8 mouse cellular contexts compared by ENCODE assay signal in the genomic region with DNA sequence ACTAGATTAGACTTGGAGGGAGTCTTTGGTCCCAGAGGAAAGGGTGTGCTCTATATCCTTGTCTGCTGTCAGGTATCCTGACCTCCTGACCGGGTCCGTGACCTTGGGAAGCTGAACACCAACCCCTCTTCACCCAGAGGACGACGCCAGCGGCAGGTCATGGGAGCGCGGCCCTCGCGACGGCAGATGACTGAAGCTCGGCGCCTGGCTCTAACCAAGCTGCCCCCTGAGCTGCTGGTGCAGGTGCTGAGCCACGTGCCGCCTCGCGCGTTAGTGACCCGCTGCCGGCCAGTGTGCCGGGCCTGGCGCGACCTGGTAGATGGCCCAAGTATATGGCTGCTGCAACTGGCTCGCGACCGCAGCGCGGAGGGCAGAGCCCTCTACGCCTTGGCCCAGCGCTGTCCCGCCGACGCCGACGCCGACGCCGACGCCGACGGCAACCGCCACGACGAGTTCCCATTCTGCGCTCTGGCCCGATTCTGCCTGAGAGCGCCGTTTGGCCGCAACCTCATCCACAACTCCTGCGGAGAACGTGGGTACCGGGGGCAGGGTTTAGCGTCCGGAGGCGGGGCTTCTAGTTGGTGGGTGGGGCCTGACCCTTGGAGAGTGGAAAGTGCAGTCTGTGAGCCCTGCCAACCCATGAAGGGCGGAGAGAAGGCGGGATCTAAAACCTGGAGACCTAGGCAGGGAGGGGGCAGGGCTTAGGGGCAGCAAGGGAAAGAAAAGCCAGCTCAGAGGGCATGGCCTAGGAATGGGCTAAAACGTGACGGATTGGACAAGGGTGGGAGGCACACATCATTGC. TPM values are rescaled to one million over a fixed set of nuclear protein-coding genes. Genes with fewer than 3 reads are reported as not detected.
DNase-seq lines count a peak whose midpoint lies in the region; ATAC-seq and TF ChIP-seq lines count a peak whose summit lies in the region.

No protein-coding gene starts in this region.

- H3K36me3 ChIP-seq in E14TG2a.4 (ENCODE audit: insufficient read depth, low read length), result peaks cover 15% of the 10 kb centered on the region
- H3K36me3 ChIP-seq in embryonic facial prominence, embryonic 14.5 days (ENCODE audit: control insufficient read depth, insufficient read depth, low read length), result peaks cover 35% of the 10 kb centered on the region
- peaks cover 34% of the 10 kb centered on the region for H3K36me3 ChIP-seq in heart, embryonic 12.5 days
- H3K36me3 ChIP-seq in lung, embryonic 15.5 days, result peaks cover 24% of the 10 kb centered on the region; the same call in 1 of the 2 replicates

- DNase-seq in brain, embryonic 14.5 days (ENCODE audit: low read depth), result peak; percentile 84
- DNase-seq in embryonic facial prominence, embryonic 14.5 days (ENCODE audit: low spot score), result peak; percentile 88
- DNase-seq in kidney, adult 9 months, result peak; percentile 95
- DNase-seq in thymus, postnatal 36 days, result peak; percentile 76 to 81

- TF ChIP-seq CTCF in E14TG2a.4 (conservative IDR thresholded peaks at IDR 0.05; ENCODE audit: low read length), result no peak
- TF ChIP-seq CTCF in brain, embryonic 14.5 days (IDR thresholded peaks at IDR 0.05; ENCODE audit: borderline replicate concordance, extremely low read depth, insufficient read depth, insufficient read length), result no peak
- no peak for TF ChIP-seq CTCF in olfactory bulb, adult 2 months (IDR thresholded peaks at IDR 0.05; ENCODE audit: insufficient read depth, low read depth, low read length)

- H3K4me3 ChIP-seq in E14TG2a.4 (replicated peaks; ENCODE audit: low read length), result peak overlapping the region; percentile 81
- peak overlapping the region; percentile 45 for H3K4me3 ChIP-seq in embryonic facial prominence, embryonic 14.5 days (ENCODE audit: low read depth, low read length)
- H3K4me3 ChIP-seq in heart, embryonic 12.5 days, result peak overlapping the region; percentile 51
- H3K4me3 ChIP-seq in lung, embryonic 15.5 days, result peak overlapping the region; percentile 38
- peak overlapping the region; percentile 44 for H3K4me3 ChIP-seq in olfactory bulb, adult 2 months (ENCODE audit: insufficient read depth, low read depth, low read length)

- peaks cover 54% of the 10 kb centered on the region for H3K4me1 ChIP-seq in E14TG2a.4 (replicated peaks; ENCODE audit: low read depth, low read length)
- 0 out of 2 replicates have a peak, but pooled peaks cover 5% of the 10 kb centered on the region for H3K4me1 ChIP-seq in embryonic facial prominence, embryonic 14.5 days (ENCODE audit: control insufficient read depth, insufficient read depth, low read length)
- H3K4me1 ChIP-seq in heart, embryonic 12.5 days (replicated peaks), result peaks cover 9% of the 10 kb centered on the region
- peaks cover 17% of the 10 kb centered on the region for H3K4me1 ChIP-seq in lung, embryonic 15.5 days
- H3K4me1 ChIP-seq in olfactory bulb, adult 2 months (ENCODE audit: control insufficient read depth, insufficient read depth, low read length), result peaks cover 14% of the 10 kb centered on the region

- no peaks in the 10 kb centered on the region for H3K27me3 ChIP-seq in E14TG2a.4 (ENCODE audit: insufficient read depth, low read length)
- no peaks in the 10 kb centered on the region for H3K27me3 ChIP-seq in embryonic facial prominence, embryonic 14.5 days (replicated peaks; ENCODE audit: control insufficient read depth, insufficient read depth, low read length)
- no peaks in the 10 kb centered on the region for H3K27me3 ChIP-seq in heart, embryonic 12.5 days (replicated peaks)
- H3K27me3 ChIP-seq in lung, embryonic 15.5 days, result no peaks in the 10 kb centered on the region

- 3% methylated on average over 45 of the region's 58 CpGs for WGBS in embryonic facial prominence, embryonic 14.5 days
- WGBS in heart, embryonic 12.5 days, result 2% methylated on average over 58 of the region's 58 CpGs
- WGBS in lung, embryonic 15.5 days, result 4% methylated on average over 53 of the region's 58 CpGs
- 5% methylated on average over 58 of the region's 58 CpGs for WGBS in olfactory bulb, adult 2 months

- peaks cover 8% of the 10 kb centered on the region for H3K9me3 ChIP-seq in E14TG2a.4 (ENCODE audit: low read length)
- peaks cover 5% of the 10 kb centered on the region for H3K9me3 ChIP-seq in embryonic facial prominence, embryonic 14.5 days (ENCODE audit: control insufficient read depth, low read length)
- peaks cover 9% of the 10 kb centered on the region for H3K9me3 ChIP-seq in heart, embryonic 12.5 days (replicated peaks)
- no peaks in the 10 kb centered on the region for H3K9me3 ChIP-seq in lung, embryonic 15.5 days

- TF ChIP-seq POLR2A in brain, embryonic 14.5 days (IDR thresholded peaks at IDR 0.05; ENCODE audit: borderline replicate concordance, extremely low read depth, insufficient read depth, insufficient read length, poor library complexity, severe bottlenecking), result no peak
- 0 out of 2 replicates have a peak, but pooled peaks have one; percentile 20 for TF ChIP-seq POLR2A in olfactory bulb, adult 2 months (IDR thresholded peaks at IDR 0.05; ENCODE audit: insufficient read depth, low read depth, low read length)

- H3K27ac ChIP-seq in embryonic facial prominence, embryonic 14.5 days (replicated peaks; ENCODE audit: low read depth, low read length), result no peak overlapping the region
- H3K27ac ChIP-seq in heart, embryonic 12.5 days (ENCODE audit: poor library complexity, severe bottlenecking), result no peak overlapping the region
- H3K27ac ChIP-seq in lung, embryonic 15.5 days, result no peak overlapping the region
- no peak overlapping the region for H3K27ac ChIP-seq in olfactory bulb, adult 2 months (ENCODE audit: insufficient read depth, low read depth, low read length)

- peak overlapping the region; percentile 74 for H3K4me2 ChIP-seq in embryonic facial prominence, embryonic 14.5 days (ENCODE audit: low read depth, low read length)
- H3K4me2 ChIP-seq in heart, embryonic 12.5 days, result peak overlapping the region; percentile 81
- H3K4me2 ChIP-seq in lung, embryonic 15.5 days, result peak overlapping the region; percentile 65

- ATAC-seq in embryonic facial prominence, embryonic 14.5 days (ENCODE audit: low read depth), result peak; percentile 88
- peak; percentile 88 for ATAC-seq in heart, embryonic 12.5 days (ENCODE audit: insufficient number of reproducible peaks, low FRiP score)
- peak; percentile 85 for ATAC-seq in lung, embryonic 15.5 days (ENCODE audit: borderline replicate concordance, extremely low read depth, low FRiP score, low TSS enrichment)

- H3K9ac ChIP-seq in embryonic facial prominence, embryonic 14.5 days (ENCODE audit: low read depth, low read length), result peak overlapping the region; percentile 59
- peak overlapping the region; percentile 57 for H3K9ac ChIP-seq in heart, embryonic 12.5 days
- peak overlapping the region; percentile 20 for H3K9ac ChIP-seq in lung, embryonic 15.5 days

RNA-seq across cellular contexts. Expression of a gene that starts 9.1 kb away (rescaled TPM):
- polyA plus RNA-seq in brain, embryonic 14.5 days (2012; rRNA removed), result 68.0 and 91.1 TPM in 2 replicates
- 119 and 120 TPM in 2 replicates for polyA plus RNA-seq in embryonic facial prominence, embryonic 14.5 days (2014; fragmentation: Nextera tagmentation; extraction: Ambion mirVana)
- 116 TPM in 2 replicates for polyA plus RNA-seq in heart, embryonic 12.5 days (2016; fragmentation: Nextera tagmentation; extraction: Ambion mirVana)
- polyA plus RNA-seq in lung, embryonic 15.5 days (2015; fragmentation: Nextera tagmentation; extraction: Ambion mirVana), result 116 and 124 TPM in 2 replicates
- polyA plus RNA-seq in olfactory bulb, adult 2 months (2012; ENCODE audit: insufficient read depth, insufficient read length, low replicate concordance, missing spikeins), result not detected in 2 replicates

RNA-seq across cellular contexts. Expression of a gene that starts 9.2 kb away (rescaled TPM):
- 22.5 and 27.4 TPM in 2 replicates for polyA plus RNA-seq in brain, embryonic 14.5 days (2012; rRNA removed)
- 20.5 and 22.9 TPM in 2 replicates for polyA plus RNA-seq in embryonic facial prominence, embryonic 14.5 days (2014; fragmentation: Nextera tagmentation; extraction: Ambion mirVana)
- polyA plus RNA-seq in heart, embryonic 12.5 days (2016; fragmentation: Nextera tagmentation; extraction: Ambion mirVana), result 23.2 and 27.3 TPM in 2 replicates
- 27.2 and 27.7 TPM in 2 replicates for polyA plus RNA-seq in lung, embryonic 15.5 days (2015; fragmentation: Nextera tagmentation; extraction: Ambion mirVana)
- not detected in 2 replicates for polyA plus RNA-seq in olfactory bulb, adult 2 months (2012; ENCODE audit: insufficient read depth, insufficient read length, low replicate concordance, missing spikeins)

RNA-seq across cellular contexts. Expression of a gene that starts 15.9 kb away (rescaled TPM):
- polyA plus RNA-seq in brain, embryonic 14.5 days (2012; rRNA removed), result 3.3 and 4.1 TPM in 2 replicates
- polyA plus RNA-seq in embryonic facial prominence, embryonic 14.5 days (2014; fragmentation: Nextera tagmentation; extraction: Ambion mirVana), result 27.8 and 29.0 TPM in 2 replicates
- 9.9 and 10.4 TPM in 2 replicates for polyA plus RNA-seq in heart, embryonic 12.5 days (2016; fragmentation: Nextera tagmentation; extraction: Ambion mirVana)
- 15.6 and 16.3 TPM in 2 replicates for polyA plus RNA-seq in lung, embryonic 15.5 days (2015; fragmentation: Nextera tagmentation; extraction: Ambion mirVana)
- not detected in 2 replicates for polyA plus RNA-seq in olfactory bulb, adult 2 months (2012; ENCODE audit: insufficient read depth, insufficient read length, low replicate concordance, missing spikeins)

RNA-seq across cellular contexts. Expression of a gene that starts 23.4 kb away (rescaled TPM):
- polyA plus RNA-seq in brain, embryonic 14.5 days (2012; rRNA removed), result 0.33 TPM in 1 of 2 replicates, not detected in the other
- polyA plus RNA-seq in embryonic facial prominence, embryonic 14.5 days (2014; fragmentation: Nextera tagmentation; extraction: Ambion mirVana), result 3.8 and 12.7 TPM in 2 replicates
- polyA plus RNA-seq in heart, embryonic 12.5 days (2016; fragmentation: Nextera tagmentation; extraction: Ambion mirVana), result not detected in 2 replicates
- not detected in 2 replicates for polyA plus RNA-seq in lung, embryonic 15.5 days (2015; fragmentation: Nextera tagmentation; extraction: Ambion mirVana)
- not detected in 2 replicates for polyA plus RNA-seq in olfactory bulb, adult 2 months (2012; ENCODE audit: insufficient read depth, insufficient read length, low replicate concordance, missing spikeins)

RNA-seq across cellular contexts. Expression of a gene that starts 34.0 kb away (rescaled TPM):
- 119 and 125 TPM in 2 replicates for polyA plus RNA-seq in brain, embryonic 14.5 days (2012; rRNA removed)
- polyA plus RNA-seq in embryonic facial prominence, embryonic 14.5 days (2014; fragmentation: Nextera tagmentation; extraction: Ambion mirVana), result 76.8 and 79.3 TPM in 2 replicates
- 46.6 and 49.0 TPM in 2 replicates for polyA plus RNA-seq in heart, embryonic 12.5 days (2016; fragmentation: Nextera tagmentation; extraction: Ambion mirVana)
- polyA plus RNA-seq in lung, embryonic 15.5 days (2015; fragmentation: Nextera tagmentation; extraction: Ambion mirVana), result 59.5 and 65.2 TPM in 2 replicates
- polyA plus RNA-seq in olfactory bulb, adult 2 months (2012; ENCODE audit: insufficient read depth, insufficient read length, low replicate concordance, missing spikeins), result not detected in 2 replicates

Comparison
In these comparisons a context has a peak if more than half of its experiments do, and no peak if none do; other contexts are left out.
1. RNA of a gene that starts 9.1 kb away (polyA plus RNA-seq): 119 to 120 TPM in embryonic facial prominence, embryonic 14.5 days, 116 to 124 TPM in lung, embryonic 15.5 days, 116 TPM in heart, embryonic 12.5 days and 68.0 to 91.1 TPM in brain, embryonic 14.5 days; not detected in olfactory bulb, adult 2 months; every median in the first group is over 10 times any median in the second.
2. RNA of a gene that starts 9.2 kb away (polyA plus RNA-seq): 27.2 to 27.7 TPM in lung, embryonic 15.5 days, 23.2 to 27.3 TPM in heart, embryonic 12.5 days, 22.5 to 27.4 TPM in brain, embryonic 14.5 days and 20.5 to 22.9 TPM in embryonic facial prominence, embryonic 14.5 days; not detected in olfactory bulb, adult 2 months; every median in the first group is over 10 times any median in the second.
3. Peak in every context shown above with its lines, with median percentiles within 50 percentile points of each other: H3K4me3 ChIP-seq, DNase-seq, ATAC-seq, H3K4me2 ChIP-seq and H3K9ac ChIP-seq.